Mouse (Mus musculus): ENCODE data around the gene Cir1.

Gene Cir1

DNA sequence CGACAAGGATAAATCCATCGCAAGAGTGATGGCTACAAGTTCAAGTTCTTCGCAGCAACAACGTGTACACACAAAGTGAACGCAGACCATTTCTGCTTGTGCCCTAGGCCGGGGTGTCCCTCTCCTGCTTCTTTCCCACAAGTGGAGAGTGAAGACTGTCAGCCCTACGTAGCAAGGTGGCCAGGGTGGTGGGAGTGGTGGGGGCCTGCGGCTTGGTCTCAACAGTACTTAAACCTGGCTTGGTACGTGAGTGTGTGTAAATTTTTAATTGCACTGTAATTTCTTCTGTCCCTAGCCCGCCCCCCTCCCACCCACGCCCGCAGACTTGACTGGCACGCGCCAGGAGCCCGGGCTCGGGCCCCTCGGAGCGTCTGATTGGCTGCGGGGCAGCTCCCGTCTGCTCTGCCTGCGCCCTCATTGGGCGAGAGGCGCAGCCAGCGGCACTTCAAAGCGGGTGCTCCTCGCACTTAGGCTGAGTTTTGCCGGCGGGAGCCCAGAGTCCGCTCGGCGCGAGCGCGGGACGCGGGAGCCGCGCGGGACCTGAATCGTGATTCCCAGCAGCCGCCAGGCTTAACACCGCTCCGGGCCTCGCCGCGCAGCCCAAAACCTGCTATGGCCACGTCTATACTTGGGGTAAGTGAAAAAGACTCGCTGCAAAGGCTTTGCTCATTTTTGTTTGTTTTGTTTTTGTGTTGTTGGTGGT, 40.9 kb downstream of the Cir1 start, which contains the start of gene Sp9:
Sp9 (plus strand) TSS at position 467 of the 703 bp plus-strand sequence.
- DNase-seq = peak; percentile 50

DNA sequence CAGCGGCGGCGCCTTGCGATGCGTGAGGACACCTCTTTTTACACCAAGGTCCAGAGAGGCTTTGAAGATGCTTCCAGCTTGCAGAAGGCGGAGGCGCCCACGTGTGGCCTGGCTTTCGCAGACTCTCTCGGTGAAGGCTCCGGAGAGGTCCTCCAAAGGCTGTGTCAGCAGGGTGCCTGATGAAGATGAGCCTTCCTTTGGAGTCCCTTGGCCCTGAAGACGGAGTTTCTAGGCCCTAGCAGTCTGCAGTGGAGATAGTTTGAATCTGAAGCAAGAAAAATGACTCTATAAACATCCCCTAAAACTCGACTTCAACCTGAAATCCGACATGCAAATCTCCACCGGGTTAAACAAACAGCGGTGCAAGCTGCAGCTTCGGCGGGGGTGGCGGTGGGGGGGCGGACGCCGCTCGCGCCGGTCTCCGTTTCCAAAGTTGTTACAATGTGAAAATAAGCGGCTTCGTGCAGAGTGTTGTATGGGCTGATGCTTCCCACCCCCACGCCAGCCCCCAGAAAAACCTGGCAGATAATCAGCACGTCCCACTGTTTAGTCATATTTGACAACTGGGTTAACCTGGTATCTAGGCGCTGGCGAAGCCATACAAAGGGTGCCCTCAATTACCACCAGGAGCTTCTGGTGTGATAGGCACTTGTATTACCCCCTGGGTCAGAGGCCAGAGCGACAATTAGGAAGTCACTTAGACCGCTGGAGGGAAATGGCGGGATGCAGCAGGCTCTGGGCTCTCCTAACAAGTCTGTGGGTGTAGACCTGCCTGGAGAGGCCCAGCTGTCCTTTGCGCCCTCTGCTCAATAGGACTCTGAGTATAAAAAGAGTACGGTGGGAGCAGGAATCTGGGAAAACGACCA, 41.7 kb downstream of the Cir1 start:
- peak; percentile 23 for DNase-seq

DNA sequence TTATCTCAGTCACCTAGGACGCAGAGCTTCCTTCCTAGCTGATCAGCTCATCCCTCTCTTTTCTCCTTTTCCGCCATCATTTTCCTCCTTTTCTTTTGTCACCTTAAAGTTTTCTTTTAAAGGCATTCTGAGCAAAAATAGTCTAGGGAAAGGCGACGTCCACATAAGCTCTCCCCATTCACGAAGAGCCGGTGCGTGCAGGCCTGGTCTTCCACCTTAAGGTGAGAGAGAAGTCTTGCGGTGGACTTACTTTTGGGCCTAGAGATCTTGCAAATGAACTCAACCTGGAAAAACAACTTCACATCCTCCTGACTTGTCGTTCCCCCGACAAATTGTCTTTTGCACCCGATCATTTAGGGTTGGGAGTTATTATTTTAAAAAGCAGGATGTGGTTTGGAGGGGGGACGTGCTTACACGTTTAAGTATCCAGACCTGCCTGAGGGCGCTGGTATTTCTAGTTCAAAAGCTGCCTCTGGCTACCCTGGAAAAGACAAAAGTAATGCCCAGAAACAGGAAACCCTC, 42.4 kb downstream of the Cir1 start:
- DNase-seq = no peak

DNA sequence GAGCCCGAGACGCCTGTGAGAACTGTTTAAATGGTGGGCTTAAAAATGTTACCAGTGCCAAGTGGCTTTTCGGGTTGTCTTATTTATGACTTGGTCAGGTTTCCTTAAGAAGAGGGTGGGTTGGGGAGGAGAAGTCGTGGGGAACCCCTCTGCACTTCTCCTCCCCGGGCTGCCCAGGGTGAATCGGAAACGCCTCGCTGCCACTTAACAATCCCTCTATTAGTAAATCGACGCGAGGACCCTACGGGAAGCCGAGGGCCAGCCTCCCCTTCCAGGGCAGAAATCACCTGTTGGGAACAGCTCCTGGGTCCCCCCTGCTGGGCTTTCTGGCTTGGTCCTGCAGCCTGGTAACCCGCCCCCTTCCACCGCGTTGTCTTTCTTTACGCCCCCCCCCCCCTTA, 42.8 kb downstream of the Cir1 start:
- DNase-seq = no peak

DNA sequence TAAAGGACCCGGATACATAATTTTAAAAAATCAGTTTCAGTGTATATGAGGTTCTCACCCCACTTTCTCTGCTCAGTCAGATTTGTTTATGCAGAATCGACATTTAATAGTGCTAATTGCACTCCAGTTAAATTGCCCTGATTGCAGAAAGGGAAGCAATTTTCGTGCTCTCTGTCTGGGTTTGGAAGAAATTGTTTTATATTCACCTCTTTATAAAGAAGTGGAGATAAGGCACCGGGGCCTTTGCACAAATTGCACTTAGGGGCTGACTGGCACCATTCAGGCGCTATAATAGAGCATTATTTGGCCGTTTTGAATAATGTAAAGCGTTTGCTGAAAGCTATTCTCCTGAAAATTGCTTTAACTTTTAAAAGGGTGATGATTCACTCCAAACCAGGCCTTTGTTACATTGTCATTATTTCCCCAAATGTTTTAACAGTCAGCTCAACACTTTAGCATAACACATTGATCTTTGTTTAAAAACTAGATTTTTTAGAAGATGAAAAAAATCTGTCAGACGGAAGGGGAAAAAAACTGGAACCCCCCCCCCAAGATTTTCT, 43.6 kb downstream of the Cir1 start:
- DNase-seq = no peak

DNA sequence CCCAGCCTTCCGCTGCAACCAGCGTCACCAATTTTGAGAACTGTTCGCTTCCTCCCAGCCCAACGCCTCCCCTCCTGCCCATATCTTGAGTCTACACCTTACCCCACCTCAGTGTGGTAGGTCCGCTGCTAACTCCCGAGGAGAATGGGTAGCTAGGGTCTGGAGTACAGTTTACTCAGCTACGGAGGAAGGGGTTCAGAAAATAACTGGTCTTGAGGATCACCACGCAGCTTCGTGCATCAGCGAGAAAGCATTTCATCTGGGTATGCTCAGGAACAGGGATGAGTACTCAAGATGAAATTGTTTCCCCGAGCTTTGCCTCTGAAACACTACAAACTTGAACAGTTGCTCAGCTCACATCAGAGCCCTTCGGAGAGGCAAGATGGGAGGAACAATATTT, 44.2 kb downstream of the Cir1 start:
- no peak for DNase-seq

DNA sequence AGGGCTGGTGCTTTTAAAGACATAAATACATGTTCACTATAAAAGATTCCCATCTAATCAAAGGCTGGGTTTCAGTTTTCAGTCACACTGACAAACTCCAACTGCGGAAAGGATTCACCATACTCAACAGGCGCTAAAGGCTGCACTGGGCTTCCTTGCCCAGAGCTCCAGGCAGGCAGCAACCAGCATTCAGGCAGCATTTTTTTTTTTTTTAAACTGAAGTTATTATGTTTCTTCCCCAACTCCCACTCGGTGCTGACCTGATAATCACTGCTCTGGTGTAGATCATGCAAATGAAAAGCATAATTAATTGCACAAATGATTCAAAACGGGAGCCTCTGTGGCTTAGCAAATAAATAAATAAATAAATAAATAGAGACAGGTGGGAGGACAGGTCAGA, 44.7 kb downstream of the Cir1 start:
- no peak for DNase-seq

DNA sequence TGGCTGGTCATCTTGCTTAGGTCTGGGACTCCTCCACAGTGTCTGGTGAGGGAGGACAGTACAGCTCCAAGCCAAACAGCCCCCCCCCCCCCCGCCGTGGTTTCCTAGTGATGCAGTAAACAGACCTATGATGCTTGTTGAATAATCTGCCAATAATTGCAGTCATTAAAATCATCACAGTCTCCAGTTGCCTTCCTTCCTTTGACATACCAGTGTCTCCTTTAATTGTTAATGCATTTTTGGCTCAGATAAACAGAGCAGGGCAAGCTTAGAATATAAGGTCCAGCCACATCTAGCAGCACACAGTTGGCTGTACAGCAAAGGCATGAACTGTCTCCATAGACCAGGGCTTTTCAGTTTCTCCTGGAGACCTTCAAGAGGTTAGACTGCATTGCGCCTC, 45.3 kb downstream of the Cir1 start:
- no peak for DNase-seq

DNA sequence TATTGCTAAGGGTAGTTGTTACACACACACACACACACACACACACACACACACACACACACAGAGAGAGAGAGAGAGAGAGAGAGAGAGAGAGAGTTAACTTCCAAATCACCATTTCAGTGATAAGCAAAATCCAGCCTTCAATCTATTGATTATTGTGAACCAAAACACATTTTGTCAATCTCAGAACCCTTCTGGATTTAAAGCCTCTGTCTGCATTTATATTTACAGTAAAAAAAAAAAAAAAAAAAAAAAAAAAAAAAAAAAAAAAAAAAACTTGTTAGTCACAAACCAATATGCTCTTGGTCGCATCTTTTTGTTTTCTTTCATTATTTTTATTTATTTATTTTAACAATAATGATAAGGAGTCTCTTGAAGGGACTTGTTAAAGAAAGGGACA, 45.9 kb downstream of the Cir1 start:
- no peak for DNase-seq

DNA sequence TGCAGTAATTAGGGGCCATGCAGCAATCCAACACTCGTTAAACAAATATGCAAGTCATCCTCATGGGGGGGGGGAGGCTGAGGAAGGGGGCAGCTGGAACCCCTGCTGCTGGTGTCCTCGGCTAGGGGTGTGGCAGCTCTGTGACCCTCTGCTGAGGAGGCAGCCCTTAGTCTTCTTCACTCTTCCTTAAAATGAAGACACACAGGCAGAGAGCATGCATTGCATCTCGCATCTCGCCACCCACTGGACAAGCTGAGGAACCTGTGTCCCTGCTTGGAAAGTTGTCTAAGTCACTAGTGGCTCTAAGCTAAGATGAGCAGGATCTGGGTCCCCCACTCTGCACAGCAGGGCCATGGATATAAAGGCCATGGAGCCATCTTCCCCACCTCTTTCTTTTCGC, 46.5 kb downstream of the Cir1 start:
- DNase-seq = no peak

DNA sequence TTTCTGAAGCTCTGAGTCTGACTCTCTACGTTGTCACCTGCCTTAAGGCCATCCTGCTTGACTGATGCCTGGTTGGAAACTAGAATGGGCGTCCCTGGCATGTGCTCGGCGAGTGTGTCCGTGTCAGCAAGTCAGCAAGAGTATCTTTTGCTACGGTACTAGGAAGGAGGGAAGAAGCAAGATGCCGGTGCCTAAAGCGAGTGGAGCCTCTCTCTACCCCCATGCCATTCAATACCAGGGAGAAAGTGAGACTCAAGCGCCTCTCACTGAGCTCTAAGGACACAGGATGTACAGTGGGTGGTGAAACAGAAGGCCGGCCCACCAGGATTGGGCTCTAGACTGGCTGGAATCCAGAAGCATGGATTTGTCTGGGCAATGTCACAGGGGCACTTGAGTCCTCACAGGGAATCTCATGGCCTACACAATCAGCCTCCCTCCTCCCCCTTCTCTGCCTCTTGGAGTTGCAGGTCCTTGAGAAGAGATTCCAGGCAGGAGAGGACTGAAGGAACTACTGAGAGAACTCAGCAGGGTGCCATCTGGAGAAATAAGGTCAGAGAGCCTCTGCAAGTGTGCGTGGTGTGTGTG, 47.8 kb downstream of the Cir1 start:
- DNase-seq = no peak

DNA sequence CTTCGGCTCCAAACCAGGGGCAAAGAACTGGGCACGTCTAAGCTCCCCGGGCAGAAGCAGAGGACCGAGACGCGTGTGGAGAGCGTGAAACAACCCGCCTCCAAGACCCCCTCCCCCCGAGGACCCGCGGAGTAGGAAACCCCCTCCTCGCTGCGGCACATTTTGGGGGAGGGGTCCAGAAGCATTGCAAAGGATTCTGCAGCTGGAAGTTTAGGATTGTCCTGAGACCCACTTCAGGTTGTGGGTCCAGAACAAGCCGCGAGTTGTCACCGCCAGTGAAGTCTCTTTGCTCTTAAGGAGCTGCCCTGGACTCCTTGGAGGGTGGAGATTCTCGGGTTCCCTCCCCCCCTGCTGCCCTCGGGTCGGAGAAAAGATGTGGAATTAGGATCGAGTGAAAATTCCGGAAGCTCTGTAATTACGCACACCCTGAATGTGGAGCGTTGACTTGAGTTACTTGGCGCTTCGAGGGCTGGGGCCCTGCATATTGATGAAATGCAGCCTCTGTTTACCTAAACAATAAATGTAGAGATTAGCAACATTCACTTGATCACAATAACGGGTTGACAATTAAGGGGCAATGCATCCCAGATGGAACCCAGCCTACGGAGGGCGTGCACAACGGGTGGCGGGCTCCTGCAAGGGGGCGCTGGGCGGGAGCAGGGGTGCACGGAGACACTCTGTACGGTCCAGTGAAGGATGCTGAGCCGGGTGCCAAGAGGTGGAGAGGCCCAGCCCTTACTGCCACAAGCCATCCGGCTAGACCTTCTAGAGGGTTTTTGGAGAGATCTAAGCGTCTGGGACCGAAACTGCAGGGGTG, 48.5 kb downstream of the Cir1 start:
- DNase-seq = peak; percentile 27

DNA sequence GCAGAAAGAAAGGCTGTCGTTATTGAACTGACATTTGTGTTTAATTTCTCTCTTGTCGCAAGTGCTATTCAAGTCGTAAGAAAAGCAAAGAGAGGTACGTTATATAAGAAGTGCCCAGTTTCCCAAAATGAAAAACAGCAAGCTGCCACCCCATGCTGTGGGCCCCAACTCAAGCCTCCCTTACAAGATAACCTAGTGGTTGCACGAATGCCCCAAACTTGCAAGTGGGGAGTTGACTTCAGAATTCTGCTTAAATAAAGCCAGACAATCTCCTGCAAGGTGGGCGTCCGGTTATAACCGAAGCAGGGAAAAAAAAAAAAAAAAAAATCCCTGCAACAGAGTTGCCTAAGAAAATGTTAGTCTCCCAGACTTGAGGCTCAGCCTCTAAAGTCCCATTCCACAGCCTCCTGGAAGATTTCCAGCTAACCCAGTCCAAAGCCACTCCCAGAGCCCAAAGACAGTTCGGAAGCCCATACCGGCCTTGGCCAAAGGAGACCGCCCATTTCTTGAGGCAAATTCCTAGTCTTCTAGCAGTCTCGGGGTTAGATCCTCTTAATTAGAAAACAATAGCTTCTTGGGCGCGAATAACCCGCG, 49.2 kb downstream of the Cir1 start:
- DNase-seq = peak; percentile 13

DNA sequence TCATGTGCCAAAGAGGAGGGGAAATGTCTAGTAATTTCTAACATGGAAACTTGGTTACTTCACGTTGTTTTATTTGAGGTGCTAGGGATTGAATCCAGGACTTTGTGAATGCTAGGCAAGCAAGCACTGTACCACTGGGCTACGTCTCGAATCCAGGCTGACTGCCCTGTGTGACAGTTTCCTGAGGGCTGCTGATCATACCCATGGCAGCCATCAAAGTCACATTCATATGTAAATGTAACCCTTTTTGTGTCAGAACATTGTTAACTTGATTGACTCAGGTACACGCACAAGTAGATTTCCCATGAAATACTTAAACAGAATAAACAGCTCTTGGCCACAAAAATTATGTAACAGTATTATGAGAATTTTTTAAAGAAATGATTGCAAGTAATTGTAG, 63.8 kb downstream of the Cir1 start:
- no peak for DNase-seq

DNA sequence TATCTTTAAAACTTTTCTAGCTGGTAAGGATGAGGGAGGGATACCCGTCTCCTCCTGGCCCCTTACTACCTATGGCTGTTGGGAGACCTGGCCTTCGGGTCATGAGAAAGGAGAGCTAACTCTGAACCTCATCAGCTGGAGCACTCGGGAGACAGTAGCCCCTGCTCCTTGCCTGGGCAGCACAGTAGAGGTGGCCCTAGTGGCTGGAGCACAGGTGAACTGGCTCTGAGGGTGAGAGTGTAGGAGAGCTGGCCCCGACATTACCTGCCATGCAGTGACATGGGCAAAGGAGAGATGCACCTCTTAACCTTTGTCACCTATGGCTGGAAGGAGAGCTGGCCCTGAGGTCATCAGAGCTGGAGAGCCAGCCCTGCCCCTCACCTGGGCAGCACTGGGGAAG, 71.2 kb downstream of the Cir1 start:
- DNase-seq = no peak
